Mouse (Mus musculus) right cerebral cortex, adult 18-20 months (tissue): ENCODE results near the gene Tpx2.

Experiments
- DNase-seq: peaks from one replicate; pipeline ENCODE4 v3.0.0; 2022; ENCODE audit warnings: mixed read lengths

The Tpx2 gene

DNA sequence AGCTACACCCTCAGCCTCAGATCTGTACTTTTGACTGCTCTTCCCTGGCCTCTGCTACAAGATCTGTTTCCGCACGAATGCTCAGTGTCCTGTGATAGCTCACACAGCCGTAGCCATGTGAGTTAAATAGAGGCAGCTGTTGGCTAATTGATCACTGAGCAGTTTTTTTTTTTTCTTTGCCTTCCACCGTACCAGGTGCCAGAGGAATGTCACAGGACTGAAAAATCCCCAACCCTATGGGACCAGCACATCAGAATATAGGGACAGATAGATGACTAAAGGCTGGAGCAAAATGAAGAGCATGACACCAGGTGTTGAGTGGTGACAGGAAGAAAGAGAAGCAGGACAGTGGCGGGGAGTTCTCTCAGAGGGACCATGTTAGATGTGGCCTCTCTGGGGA lies 68.3 kb downstream of the Tpx2 start:
- DNase-seq, result no peak

DNA sequence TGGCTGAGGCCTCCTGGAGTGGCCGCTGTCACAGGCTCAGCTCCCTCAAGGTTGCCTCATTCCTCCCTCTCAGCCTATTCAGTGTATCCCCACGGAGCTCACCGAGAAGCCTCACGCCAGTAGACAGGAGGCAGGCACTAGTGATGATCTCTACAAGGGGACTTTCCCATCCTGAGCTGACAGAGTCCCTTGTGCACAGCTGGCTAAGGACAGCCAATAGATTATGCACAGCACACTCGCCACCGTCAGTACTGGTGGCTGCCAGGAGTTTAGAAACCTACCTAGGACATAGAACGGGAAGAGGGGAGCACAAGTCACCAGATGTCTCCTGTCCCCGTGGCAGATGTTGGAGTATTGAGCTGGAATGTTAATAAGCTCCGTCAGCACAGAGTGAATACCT lies 69.9 kb downstream of the Tpx2 start:
- DNase-seq, result no peak

DNA sequence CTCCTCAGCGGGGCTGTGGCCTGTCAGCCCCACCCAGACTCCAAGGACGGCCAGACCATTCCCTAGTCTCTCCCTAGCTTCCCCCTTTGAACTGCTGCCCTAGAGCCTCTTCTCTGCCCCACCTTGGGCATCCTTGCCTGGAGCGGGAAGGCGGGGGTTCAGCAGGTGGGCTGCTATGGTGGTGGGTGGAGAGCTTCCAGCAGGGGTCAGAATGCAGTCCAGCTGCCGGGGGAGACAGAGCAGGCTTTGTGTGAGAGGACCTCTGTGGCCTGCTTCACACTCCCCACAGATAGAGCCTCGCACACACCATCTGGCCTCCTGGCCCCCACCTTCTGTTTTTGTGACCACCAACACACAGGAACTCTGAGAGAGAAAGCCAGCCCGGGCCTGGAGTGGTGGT lies 74.6 kb downstream of the Tpx2 start:
- DNase-seq, result no peak

- DNase-seq, result no peak
Observed at GRCm38 (mm10) chr2:152923621-152924020, 75.9 kb downstream of the Tpx2 start.

- no peak for DNase-seq
Observed at GRCm38 (mm10) chr2:152924128-152924527, 76.4 kb downstream of the Tpx2 start.

- DNase-seq, result no peak
Observed at GRCm38 (mm10) chr2:152924543-152924942, 76.8 kb downstream of the Tpx2 start.

DNA sequence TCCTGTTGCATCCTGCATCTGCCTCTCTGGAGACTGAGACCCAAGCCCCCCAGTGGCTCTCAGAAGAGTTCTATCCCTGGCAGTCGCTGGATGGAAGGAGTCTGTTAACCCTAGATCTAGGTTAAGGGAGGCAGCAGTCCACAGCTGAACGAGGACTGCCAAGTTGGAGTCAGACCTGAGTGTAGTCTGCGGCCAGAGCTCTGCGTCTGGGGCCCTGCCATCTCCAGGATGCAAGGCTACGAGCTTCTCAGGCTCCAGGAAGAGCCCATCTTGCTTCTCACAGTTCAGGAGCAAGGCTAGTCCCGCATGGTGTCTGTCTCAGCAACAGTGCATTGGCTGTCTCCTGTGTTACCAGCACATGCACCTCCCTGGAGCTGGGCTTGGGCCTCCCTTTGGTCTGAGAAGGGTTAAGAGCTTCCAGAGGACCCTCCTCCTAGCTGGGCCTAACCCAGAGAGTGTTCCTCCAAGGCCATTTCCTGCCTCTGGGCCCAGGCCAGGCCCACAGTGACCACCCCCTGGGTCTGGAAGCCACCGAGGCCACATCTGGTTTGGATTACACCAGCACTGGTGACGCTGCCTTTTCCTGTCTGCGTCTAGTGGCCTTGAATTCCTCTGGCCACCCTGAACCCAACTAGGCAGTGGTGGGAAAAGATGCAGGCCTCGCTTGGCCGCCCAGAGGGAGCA lies 77.6 kb downstream of the Tpx2 start:
- DNase-seq, result no peak

- DNase-seq, result no peak
Observed at GRCm38 (mm10) chr2:152926896-152927295, 79.1 kb downstream of the Tpx2 start.

- no peak for DNase-seq
Observed at GRCm38 (mm10) chr2:152927371-152927770, 79.6 kb downstream of the Tpx2 start.

DNA sequence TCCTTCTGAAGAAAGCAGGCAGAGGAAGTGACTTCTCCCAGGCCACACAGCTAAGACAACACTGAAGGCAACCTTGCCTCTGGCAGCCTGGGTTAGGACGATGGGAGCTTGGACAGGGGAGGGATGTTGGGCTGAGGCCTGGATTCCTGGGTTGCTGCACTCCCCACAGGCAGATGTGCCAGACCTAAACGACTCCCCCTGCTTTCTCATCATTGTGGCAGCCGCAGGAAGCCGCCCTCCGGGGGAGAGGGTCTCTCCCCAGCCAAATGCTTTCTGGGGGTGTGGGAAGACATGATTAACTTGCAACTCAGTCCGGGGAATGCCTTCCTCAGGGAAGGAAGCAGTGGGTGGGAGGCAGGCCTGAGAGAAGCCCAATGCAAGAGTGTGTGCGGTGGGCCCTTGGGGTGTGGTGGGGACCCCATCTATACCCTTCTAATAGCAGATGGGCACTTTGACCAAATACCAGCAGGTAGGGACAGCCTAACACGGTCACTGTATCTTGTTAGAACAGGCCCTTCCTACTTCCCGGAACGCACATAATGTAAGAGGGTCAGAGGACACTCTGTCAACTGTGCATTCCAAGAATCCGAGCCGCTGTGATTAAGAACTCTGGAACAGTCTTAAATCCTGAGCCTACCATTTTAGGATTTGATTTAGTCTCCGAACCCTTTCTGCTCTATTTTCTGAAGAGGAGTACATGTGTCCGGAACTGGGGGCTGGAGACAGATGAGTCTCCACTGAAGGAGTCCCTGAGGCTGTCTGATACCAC lies 80.6 kb downstream of the Tpx2 start:
- no peak for DNase-seq

- no peak for DNase-seq
Observed at GRCm38 (mm10) chr2:152928988-152929370, 81.2 kb downstream of the Tpx2 start.

GRCm38 (mm10) chr2:152930276-152930675 lies 82.5 kb downstream of the Tpx2 start:
- no peak for DNase-seq

GRCm38 (mm10) chr2:152931456-152932160 lies 83.8 kb downstream of the Tpx2 start:
- DNase-seq, result no peak

GRCm38 (mm10) chr2:152933048-152933447 lies 85.3 kb downstream of the Tpx2 start, which contains the start of gene Foxs1:
Foxs1 (minus strand) TSS chr2:152933208.
- DNase-seq, result no peak

- no peak for DNase-seq
Observed at GRCm38 (mm10) chr2:152933614-152934013, 85.8 kb downstream of the Tpx2 start.

DNA sequence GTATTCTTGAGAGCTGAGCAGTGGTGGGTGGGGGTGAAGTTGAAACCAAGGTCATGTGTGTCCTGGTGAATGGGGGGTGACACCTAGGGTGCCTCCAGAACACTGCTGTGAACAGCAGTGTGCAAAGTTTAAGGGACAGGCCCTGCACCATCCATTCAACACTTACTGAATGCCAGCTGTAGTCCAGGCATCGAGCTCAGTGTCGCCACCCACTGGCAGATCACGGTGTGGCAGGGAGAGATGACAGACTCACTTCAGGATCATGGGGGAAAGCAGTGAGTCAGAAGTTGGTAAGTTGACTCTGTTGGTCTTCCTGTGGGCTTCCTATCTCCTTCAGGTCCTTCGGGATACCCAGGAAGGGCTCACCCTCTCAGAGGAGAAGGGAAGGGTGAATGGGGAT lies 92.1 kb downstream of the Tpx2 start:
- peak; percentile 34 for DNase-seq

DNA sequence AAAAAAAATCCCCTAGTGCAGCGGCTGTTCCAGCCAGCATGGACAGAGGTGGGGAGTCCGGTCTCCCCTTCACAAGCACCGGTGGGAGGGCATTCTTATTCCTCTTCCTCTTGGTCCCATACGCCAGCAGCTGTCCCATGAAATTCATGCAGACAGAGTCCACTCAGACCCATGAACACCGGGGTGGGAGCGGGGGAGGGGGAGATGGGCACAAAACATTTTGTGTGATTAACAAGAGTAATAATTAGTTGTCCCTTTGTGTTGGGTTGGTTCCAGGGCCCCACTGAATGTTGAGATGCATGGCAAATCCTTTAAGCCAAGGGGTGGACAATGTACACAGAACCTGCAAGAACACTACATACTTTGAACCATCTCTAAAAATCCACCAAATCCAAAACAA lies 93.3 kb downstream of the Tpx2 start:
- no peak for DNase-seq

DNA sequence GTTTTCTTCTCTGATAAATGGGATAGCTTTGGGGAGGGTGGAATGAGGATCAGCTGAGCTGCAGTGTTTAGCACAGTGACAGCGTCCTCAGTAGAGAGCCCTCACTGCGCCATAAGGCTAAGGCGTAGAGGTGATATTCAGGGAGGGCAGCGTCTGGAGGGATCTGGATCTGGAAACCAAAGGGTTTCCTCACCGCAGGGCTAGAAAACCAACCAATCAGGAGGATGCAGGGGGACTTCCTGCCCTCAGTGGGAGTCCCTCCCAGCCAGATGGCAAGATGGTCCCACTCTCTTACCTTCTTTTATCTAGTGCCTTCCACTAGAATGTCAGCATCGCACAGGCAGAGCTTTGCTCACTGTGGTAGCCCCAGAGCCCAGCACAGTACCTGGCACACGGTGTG lies 94.0 kb downstream of the Tpx2 start:
- no peak for DNase-seq

GRCm38 (mm10) chr2:152942898-152943515 lies 95.2 kb downstream of the Tpx2 start:
- no peak for DNase-seq

GRCm38 (mm10) chr2:152943568-152943967 lies 95.8 kb downstream of the Tpx2 start:
- DNase-seq, result no peak

DNA sequence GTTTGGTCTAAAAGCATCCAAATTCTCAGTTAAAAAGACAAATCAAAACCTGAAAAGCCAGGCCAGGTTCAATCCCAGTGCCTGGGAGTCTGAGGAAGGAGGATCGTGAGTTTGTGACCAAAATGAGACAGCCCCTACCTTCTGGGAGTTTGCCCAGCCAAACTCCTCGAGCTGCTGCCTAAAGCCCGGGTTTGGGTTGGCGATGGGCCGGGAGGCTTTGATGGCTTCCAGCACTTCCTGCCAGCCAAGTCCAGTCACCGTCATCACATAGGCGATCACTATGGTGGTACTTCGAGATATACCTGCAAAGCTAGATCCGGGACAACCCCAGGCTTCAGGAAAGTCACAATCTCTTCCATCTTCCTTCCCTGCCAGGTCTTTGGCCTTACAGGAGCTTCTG lies 96.2 kb downstream of the Tpx2 start:
- no peak for DNase-seq
